Comparison of ENCODE assay signal across 8 mouse cellular contexts in the genomic region with DNA sequence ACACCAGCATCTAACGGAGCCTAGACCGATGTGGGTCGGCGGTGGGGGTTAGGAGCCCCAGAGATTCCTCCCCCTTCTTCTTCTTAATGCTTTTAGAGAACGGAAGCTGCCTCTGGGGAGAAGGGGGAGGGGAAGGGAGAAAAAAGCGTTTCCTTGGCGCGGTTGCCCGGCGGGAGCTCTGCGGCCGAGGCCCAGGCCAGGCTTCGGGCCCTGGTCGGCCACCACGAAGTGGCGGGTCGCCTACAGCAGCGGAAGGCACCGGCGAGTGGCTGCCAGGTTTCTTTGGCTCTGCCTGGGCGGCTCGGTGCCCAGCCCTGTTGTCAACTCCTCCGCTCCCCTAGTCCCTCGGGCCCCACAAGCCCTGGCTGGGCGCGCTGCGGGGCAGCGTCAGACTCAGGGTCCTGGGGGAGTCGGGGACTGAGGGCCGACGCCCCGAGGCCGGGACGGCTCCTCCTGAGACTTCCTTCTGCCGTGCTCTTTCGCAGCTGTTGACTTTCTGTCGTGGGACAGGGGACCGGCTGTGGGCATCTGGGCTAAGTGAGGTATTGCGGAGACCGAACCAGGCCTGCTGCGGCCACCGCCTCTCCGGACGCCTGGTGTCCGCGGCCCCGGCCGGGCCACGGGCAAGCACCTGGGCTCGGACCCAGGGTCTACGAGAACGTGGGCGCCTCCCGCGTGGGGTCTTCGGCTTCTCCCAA.
DNase-seq lines count a peak whose midpoint lies in the region; ATAC-seq and TF ChIP-seq lines count a peak whose summit lies in the region.

No protein-coding gene starts in this region.

- peak; percentile 16 to 24 for DNase-seq in kidney, postnatal 4 days
- no peak for DNase-seq in kidney, postnatal 14 days
- peak; percentile 72 to 81 for DNase-seq in cerebellum, adult 2 months
- DNase-seq in layer of hippocampus, postnatal 25 days (ENCODE audit: extremely low spot score in 1 of 2, low spot score in 1 of 2), result peak; percentile 37 to 59
- DNase-seq in neural tube, embryonic 10.5 days (ENCODE audit: extremely low spot score, low spot score), result peak; percentile 71
- DNase-seq in spleen, adult 12 weeks (ENCODE audit: low spot score), result no peak
- DNase-seq in gastrocnemius, postnatal 4 days (ENCODE audit: low spot score in 2 of 2), result no peak

- peak overlapping the region; percentile 49 for H3K4me3 ChIP-seq in cerebellum, adult 2 months (replicated peaks; ENCODE audit: insufficient read depth, low read depth, low read length)

- WGBS in cerebellum, adult 2 months, result 2% methylated on average over 56 of the region's 56 CpGs

- TF ChIP-seq POLR2A in cerebellum, adult 2 months (IDR thresholded peaks at IDR 0.05; ENCODE audit: borderline replicate concordance, insufficient read depth, low read length), result no peak

- peak; percentile 22; the same call in 1 of the 2 replicates for ATAC-seq in granulocyte monocyte progenitor cell, adult 5-6 weeks (replicated peaks; ENCODE audit: poor library complexity, severe bottlenecking)

- no peaks in the 10 kb centered on the region for H3K27me3 ChIP-seq in cerebellum, adult 2 months (ENCODE audit: control insufficient read depth, insufficient read depth, low read length)

- H3K4me1 ChIP-seq in cerebellum, adult 2 months (ENCODE audit: control insufficient read depth, insufficient read depth, low read length), result no peaks in the 10 kb centered on the region

- H3K27ac ChIP-seq in cerebellum, adult 2 months (ENCODE audit: insufficient read depth, low read length), result peak overlapping the region; percentile 64

- TF ChIP-seq CTCF in cerebellum, adult 2 months (IDR thresholded peaks at IDR 0.05; ENCODE audit: borderline replicate concordance, insufficient read depth, low read depth, low read length), result no peak

Comparison
In these comparisons a context has a peak if more than half of its experiments do, and no peak if none do; other contexts are left out.
1. DNase-seq: peak in kidney, postnatal 4 days (2 of 2), cerebellum, adult 2 months (2 of 2), layer of hippocampus, postnatal 25 days (2 of 2) and neural tube, embryonic 10.5 days (single experiment); none in kidney, postnatal 14 days (single experiment), spleen, adult 12 weeks (single experiment) and gastrocnemius, postnatal 4 days (0 of 2).